Mouse (Mus musculus): ENCODE measurements around the gene Zcchc7. TPM values are rescaled to one million over a fixed set of nuclear protein-coding genes. Genes with fewer than 3 reads are reported as not detected.

Gene Zcchc7
- polyA plus RNA-seq, 1 experiment from 2014 or later = 39.5 TPM

GRCm38 (mm10) chr4:44777711-44778110, 22.0 kb downstream of the Zcchc7 start:
- no peak overlapping the region for H3K4me3 ChIP-seq (ENCODE audit: low read depth, low read length)
- TF ChIP-seq CTCF (IDR thresholded peaks at IDR 0.05; ENCODE audit: low read depth) = no peak
- no peaks in the 10 kb centered on the region for H3K27me3 ChIP-seq (replicated peaks; ENCODE audit: control insufficient read depth, insufficient read depth, low read length)
- H3K4me1 ChIP-seq (replicated peaks; ENCODE audit: control insufficient read depth, insufficient read depth, low read length) = no peaks in the 10 kb centered on the region
- H3K9ac ChIP-seq (ENCODE audit: low read depth, low read length) = no peak overlapping the region
- H3K9me3 ChIP-seq (ENCODE audit: control insufficient read depth) = no peaks in the 10 kb centered on the region
- no peak for ATAC-seq
- no peak overlapping the region for H3K4me2 ChIP-seq (replicated peaks; ENCODE audit: low read depth)
- no peaks in the 10 kb centered on the region for H3K36me3 ChIP-seq (ENCODE audit: control insufficient read depth, insufficient read depth)
- no peak overlapping the region for H3K27ac ChIP-seq (ENCODE audit: low read depth, low read length)

- Histone ChIP-seq H3K4me1 (replicated peaks; ENCODE audit: control insufficient read depth, insufficient read depth, low read length) (no peaks in the 10 kb centered on the region), H3K4me3 (ENCODE audit: low read depth, low read length) (no peak overlapping the region), H3K9me3 (ENCODE audit: control insufficient read depth) (no peaks in the 10 kb centered on the region), H3K9ac (ENCODE audit: low read depth, low read length) (no peak overlapping the region), H3K4me2 (replicated peaks; ENCODE audit: low read depth) (no peak overlapping the region), H3K27me3 (replicated peaks; ENCODE audit: control insufficient read depth, insufficient read depth, low read length) (no peaks in the 10 kb centered on the region), H3K36me3 (ENCODE audit: control insufficient read depth, insufficient read depth) (no peaks in the 10 kb centered on the region), H3K27ac (ENCODE audit: low read depth, low read length) (no peak overlapping the region)
- TF ChIP-seq CTCF (IDR thresholded peaks at IDR 0.05; ENCODE audit: low read depth) = no peak
- no peak for ATAC-seq
- 64% methylated on average over 3 of the region's 3 CpGs for WGBS
Measured at GRCm38 (mm10) chr4:44778316-44778715, 22.6 kb downstream of the Zcchc7 start.

- no peak overlapping the region for H3K4me2 ChIP-seq (replicated peaks; ENCODE audit: low read depth)
- 81% methylated on average over 4 of the region's 4 CpGs for WGBS
- no peaks in the 10 kb centered on the region for H3K36me3 ChIP-seq (ENCODE audit: control insufficient read depth, insufficient read depth)
- no peaks in the 10 kb centered on the region for H3K9me3 ChIP-seq (ENCODE audit: control insufficient read depth)
- no peak for TF ChIP-seq CTCF (IDR thresholded peaks at IDR 0.05; ENCODE audit: low read depth)
- no peaks in the 10 kb centered on the region for H3K4me1 ChIP-seq (replicated peaks; ENCODE audit: control insufficient read depth, insufficient read depth, low read length)
- H3K27ac ChIP-seq (ENCODE audit: low read depth, low read length) = no peak overlapping the region
- H3K4me3 ChIP-seq (ENCODE audit: low read depth, low read length) = no peak overlapping the region
- no peak for ATAC-seq
- H3K9ac ChIP-seq (ENCODE audit: low read depth, low read length) = no peak overlapping the region
- H3K27me3 ChIP-seq (replicated peaks; ENCODE audit: control insufficient read depth, insufficient read depth, low read length) = no peaks in the 10 kb centered on the region
Measured at GRCm38 (mm10) chr4:44780462-44781157, 24.9 kb downstream of the Zcchc7 start.

GRCm38 (mm10) chr4:44781494-44781893, 25.8 kb downstream of the Zcchc7 start:
- Histone ChIP-seq H3K27ac (ENCODE audit: low read depth, low read length) (no peak overlapping the region), H3K9ac (ENCODE audit: low read depth, low read length) (no peak overlapping the region), H3K4me2 (replicated peaks; ENCODE audit: low read depth) (no peak overlapping the region), H3K27me3 (replicated peaks; ENCODE audit: control insufficient read depth, insufficient read depth, low read length) (no peaks in the 10 kb centered on the region), H3K4me3 (ENCODE audit: low read depth, low read length) (no peak overlapping the region), H3K4me1 (replicated peaks; ENCODE audit: control insufficient read depth, insufficient read depth, low read length) (no peaks in the 10 kb centered on the region), H3K9me3 (ENCODE audit: control insufficient read depth) (no peaks in the 10 kb centered on the region), H3K36me3 (ENCODE audit: control insufficient read depth, insufficient read depth) (no peaks in the 10 kb centered on the region)
- ATAC-seq = no peak
- WGBS = 81% methylated on average over 1 of the region's 1 CpGs
- TF ChIP-seq CTCF (IDR thresholded peaks at IDR 0.05; ENCODE audit: low read depth) = no peak

- Histone ChIP-seq H3K4me2 (replicated peaks; ENCODE audit: low read depth) (no peak overlapping the region), H3K4me1 (replicated peaks; ENCODE audit: control insufficient read depth, insufficient read depth, low read length) (no peaks in the 10 kb centered on the region), H3K4me3 (ENCODE audit: low read depth, low read length) (no peak overlapping the region), H3K9me3 (ENCODE audit: control insufficient read depth) (no peaks in the 10 kb centered on the region), H3K27ac (ENCODE audit: low read depth, low read length) (no peak overlapping the region), H3K9ac (ENCODE audit: low read depth, low read length) (no peak overlapping the region), H3K36me3 (ENCODE audit: control insufficient read depth, insufficient read depth) (no peaks in the 10 kb centered on the region), H3K27me3 (replicated peaks; ENCODE audit: control insufficient read depth, insufficient read depth, low read length) (no peaks in the 10 kb centered on the region)
- 61% methylated on average over 6 of the region's 6 CpGs for WGBS
- no peak for ATAC-seq
- TF ChIP-seq CTCF (IDR thresholded peaks at IDR 0.05; ENCODE audit: low read depth) = no peak
Measured at GRCm38 (mm10) chr4:44783566-44784292, 28.1 kb downstream of the Zcchc7 start.

GRCm38 (mm10) chr4:44812855-44813254, 57.2 kb downstream of the Zcchc7 start:
- H3K4me1 ChIP-seq (replicated peaks; ENCODE audit: control insufficient read depth, insufficient read depth, low read length) = no peaks in the 10 kb centered on the region
- WGBS = 39% methylated on average over 1 of the region's 1 CpGs

More at GRCm38 (mm10) chr4:44812855-44813254, 57.2 kb downstream of the Zcchc7 start:
- Histone ChIP-seq H3K27me3 (replicated peaks; ENCODE audit: control insufficient read depth, insufficient read depth, low read length) (no peaks in the 10 kb centered on the region), H3K27ac (ENCODE audit: low read depth, low read length) (no peak overlapping the region), H3K9ac (ENCODE audit: low read depth, low read length) (no peak overlapping the region), H3K4me2 (replicated peaks; ENCODE audit: low read depth) (no peak overlapping the region), H3K36me3 (ENCODE audit: control insufficient read depth, insufficient read depth) (no peaks in the 10 kb centered on the region), H3K4me3 (ENCODE audit: low read depth, low read length) (no peak overlapping the region), H3K9me3 (ENCODE audit: control insufficient read depth) (no peaks in the 10 kb centered on the region)
- TF ChIP-seq CTCF (IDR thresholded peaks at IDR 0.05; ENCODE audit: low read depth) = no peak
- ATAC-seq = no peak
